Mouse (Mus musculus) brain, embryonic 14.5 days (tissue): ENCODE data around the gene Sorbs2.

ENCODE experiments used
- CTCF ChIP-seq: fragments of 200-500 bp; IDR thresholded peaks from 2 replicates; pipeline ENCODE4 v1.5.1; 2012; ENCODE audit warnings: inconsistent platforms, mild to moderate bottlenecking, moderate library complexity, borderline replicate concordance; ENCODE audit not compliant: insufficient read depth, insufficient read length; ENCODE audit errors: extremely low read depth
- POLR2A ChIP-seq: fragments of 200-500 bp; IDR thresholded peaks from 2 replicates; pipeline ENCODE4 v1.6.1; 2012; ENCODE audit warnings: mild to moderate bottlenecking, inconsistent platforms, borderline replicate concordance; ENCODE audit not compliant: poor library complexity, insufficient read depth, insufficient read length, severe bottlenecking; ENCODE audit errors: extremely low read depth

GRCm38 (mm10) chr8:45724204-45724603 is 216.6 kb downstream of the Sorbs2 start:
- TF ChIP-seq CTCF (no peak), POLR2A (no peak)
